Mouse (Mus musculus) liver, adult 2 months (tissue): ENCODE measurements around the gene Pdxk.

ENCODE experiments used
- CTCF ChIP-seq: fragments of 200-500 bp; IDR thresholded peaks from 2 replicates; pipeline ENCODE4 v1.5.1; 2011; ENCODE audit warnings: low read depth, low read length, control low read depth
- POLR2A ChIP-seq: fragments of 200-500 bp; IDR thresholded peaks from 2 replicates; pipeline ENCODE4 v1.6.1; 2011; ENCODE audit warnings: low read length, control low read depth; ENCODE audit not compliant: insufficient read depth; ENCODE audit errors: extremely low read depth

DNA sequence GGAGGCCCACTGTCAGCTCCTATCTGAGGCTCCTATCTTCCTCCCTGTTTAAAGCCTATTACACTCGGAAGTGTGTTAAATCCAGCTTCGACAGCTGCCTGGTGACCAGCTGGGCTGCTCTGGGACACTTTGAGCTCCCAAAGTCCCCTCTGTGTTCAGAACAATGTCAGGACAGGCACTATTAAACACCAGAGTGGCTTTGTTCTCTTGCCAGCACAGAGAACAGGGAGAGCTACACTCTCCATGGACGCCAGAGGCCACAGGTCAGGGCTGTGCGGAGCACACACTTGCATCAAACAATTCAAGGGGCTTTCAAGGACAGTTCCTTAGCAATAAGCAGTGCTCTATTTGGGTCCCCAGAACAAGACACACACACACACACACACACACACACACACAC, 12.1 kb downstream of the Pdxk start:
- TF ChIP-seq CTCF (no peak), POLR2A (no peak)
